25 mouse cellular contexts compared by ENCODE assay signal in genomic region chr6:146636482-146636881, GRCm38 (mm10).
"Had no signal": no experiment of that assay in that cellular context is flagged by ENCODE, and none has a peak within 500 bp of the region (broad histone marks: within the 10 kb centered on the region; RNA-seq: fewer than 3 reads in every experiment).

No protein-coding gene starts in this region.

- H3K4me3 ChIP-seq: embryonic facial prominence, embryonic 10.5 days; embryonic facial prominence, embryonic 12.5 days; embryonic facial prominence, embryonic 13.5 days; embryonic facial prominence, embryonic 15.5 days; erythroblast, embryonic 14.5 days; forebrain, embryonic 10.5 days; forebrain, embryonic 12.5 days; forebrain, embryonic 13.5 days; forebrain, embryonic 15.5 days; gastrocnemius, adult 2 months; heart, adult 2 months had no signal

- H3K9ac ChIP-seq: embryonic facial prominence, embryonic 12.5 days; embryonic facial prominence, embryonic 13.5 days; embryonic facial prominence, embryonic 15.5 days; forebrain, embryonic 12.5 days; forebrain, embryonic 13.5 days; forebrain, embryonic 15.5 days; forebrain, postnatal 0 days had no signal

- H3K27ac ChIP-seq: embryonic facial prominence, embryonic 10.5 days; embryonic facial prominence, embryonic 12.5 days; embryonic facial prominence, embryonic 13.5 days; embryonic facial prominence, embryonic 15.5 days; forebrain, embryonic 10.5 days; forebrain, embryonic 12.5 days; forebrain, embryonic 13.5 days; forebrain, embryonic 15.5 days; gastrocnemius, adult 2 months; heart, adult 2 months had no signal

- DNase-seq: cerebellum, adult 8-10 months; cerebellum, adult 9-10 months; cerebellum, adult 9-11 months; cerebellum, postnatal 10 days; cerebellum, postnatal 14 days; cerebellum, postnatal 25 days; cerebellum, postnatal 36 days; embryo, embryonic 11 days; forebrain, postnatal 0 days; gastrocnemius, adult 2 months; gastrocnemius, postnatal 10 days; gastrocnemius, postnatal 14 days; gastrocnemius, postnatal 25 days; gastrocnemius, postnatal 36 days; heart, adult 18-20 months; heart, adult 2 months had no signal

- H3K36me3 ChIP-seq: embryonic facial prominence, embryonic 10.5 days; embryonic facial prominence, embryonic 12.5 days; embryonic facial prominence, embryonic 13.5 days; embryonic facial prominence, embryonic 15.5 days; forebrain, embryonic 10.5 days; forebrain, embryonic 12.5 days; forebrain, embryonic 15.5 days had no signal

- H3K27me3 ChIP-seq: embryonic facial prominence, embryonic 12.5 days; embryonic facial prominence, embryonic 13.5 days; embryonic facial prominence, embryonic 15.5 days; forebrain, embryonic 12.5 days; forebrain, embryonic 13.5 days; forebrain, embryonic 15.5 days had no signal

- H3K9me3 ChIP-seq: embryonic facial prominence, embryonic 10.5 days; embryonic facial prominence, embryonic 12.5 days; embryonic facial prominence, embryonic 13.5 days; embryonic facial prominence, embryonic 15.5 days; forebrain, embryonic 10.5 days; forebrain, embryonic 12.5 days; forebrain, embryonic 13.5 days; forebrain, embryonic 15.5 days had no signal
